Comparison of ENCODE assay signal across 8 mouse cellular contexts in genomic region chr19:10841721-10842626, GRCm38 (mm10). TPM values are rescaled to one million over a fixed set of nuclear protein-coding genes. Genes with fewer than 3 reads are reported as not detected.
DNase-seq lines count a peak whose midpoint lies in the region; ATAC-seq lines count a peak whose summit lies in the region.

No protein-coding gene starts in this region.

- H3K9me3 ChIP-seq in liver, embryonic 11.5 days (ENCODE audit: control insufficient read depth, low read length), result no peaks in the 10 kb centered on the region

- peak overlapping the region; percentile 5 for H3K4me2 ChIP-seq in liver, embryonic 11.5 days

- ATAC-seq in liver, embryonic 11.5 days (replicated peaks; ENCODE audit: low FRiP score), result no peak

- peaks cover 5% of the 10 kb centered on the region; the same call in 1 of the 2 replicates for H3K4me1 ChIP-seq in liver, embryonic 11.5 days (replicated peaks; ENCODE audit: control insufficient read depth, insufficient read depth, low read length)

- peaks cover 13% of the 10 kb centered on the region for H3K27me3 ChIP-seq in liver, embryonic 11.5 days (replicated peaks; ENCODE audit: control insufficient read depth, insufficient read depth, low read length)

- peak; percentile 52 for DNase-seq in layer of hippocampus, adult 11-12 months (ENCODE audit: low spot score)
- no peak for DNase-seq in layer of hippocampus, postnatal 25 days (ENCODE audit: extremely low spot score in 1 of 2, low spot score in 1 of 2)
- DNase-seq in heart, adult 9 months (ENCODE audit: low spot score in 2 of 2), result peak; percentile 67 to 83
- DNase-seq in liver, embryonic 11.5 days (ENCODE audit: low spot score), result no peak
- DNase-seq in retina, embryonic 14.5 days (ENCODE audit: low spot score), result peak; percentile 62
- no peak for DNase-seq in frontal cortex, postnatal 10 days (ENCODE audit: low spot score in 2 of 2)
- no peak for DNase-seq in right cerebral cortex, postnatal 14 days
- DNase-seq in layer of hippocampus, postnatal 10 days (ENCODE audit: low spot score in 2 of 2), result no peak

- H3K4me3 ChIP-seq in liver, embryonic 11.5 days (ENCODE audit: low read depth, low read length), result no peak overlapping the region

- H3K36me3 ChIP-seq in liver, embryonic 11.5 days (ENCODE audit: control insufficient read depth, insufficient read depth, low read length), result no peaks in the 10 kb centered on the region

- 29% methylated on average over 16 of the region's 16 CpGs for WGBS in liver, embryonic 11.5 days

- H3K27ac ChIP-seq in liver, embryonic 11.5 days (ENCODE audit: low read depth, low read length), result no peak overlapping the region

- H3K9ac ChIP-seq in liver, embryonic 11.5 days (ENCODE audit: low read depth, low read length), result no peak overlapping the region

RNA-seq across cellular contexts. Expression of gene Slc15a3, which starts 2.4 kb away (rescaled TPM):
- total RNA-seq in layer of hippocampus, postnatal 25 days (2021), result 1 to 10 TPM; 1.1 to 1.9 TPM
- polyA plus RNA-seq in liver, embryonic 11.5 days (2014; fragmentation: Nextera tagmentation; extraction: Ambion mirVana), result 1.1 and 1.2 TPM in 2 replicates
- 1 to 10 TPM; 1.1 to 1.5 TPM for total RNA-seq in layer of hippocampus, postnatal 10 days (2021)

RNA-seq across cellular contexts. Expression of gene Cd6, which starts 12.1 kb away (rescaled TPM):
- total RNA-seq in layer of hippocampus, postnatal 25 days (2021), result under 1 TPM; 0.25 to 0.49 TPM
- not detected in 2 replicates for polyA plus RNA-seq in liver, embryonic 11.5 days (2014; fragmentation: Nextera tagmentation; extraction: Ambion mirVana)
- not detected for total RNA-seq in layer of hippocampus, postnatal 10 days (2021)

RNA-seq across cellular contexts. Expression of gene Tmem132a, which starts 27.8 kb away (rescaled TPM):
- total RNA-seq in layer of hippocampus, postnatal 25 days (2021), result 100 to 1,000 TPM; 198 to 220 TPM
- 27.2 and 27.7 TPM in 2 replicates for polyA plus RNA-seq in liver, embryonic 11.5 days (2014; fragmentation: Nextera tagmentation; extraction: Ambion mirVana)
- 100 to 1,000 TPM; 250 to 259 TPM for total RNA-seq in layer of hippocampus, postnatal 10 days (2021)

RNA-seq across cellular contexts. Expression of gene Tmem109, which starts 39.8 kb away (rescaled TPM):
- total RNA-seq in layer of hippocampus, postnatal 25 days (2021), result 10 to 100 TPM; 47.6 to 59.2 TPM
- polyA plus RNA-seq in liver, embryonic 11.5 days (2014; fragmentation: Nextera tagmentation; extraction: Ambion mirVana), result 42.7 and 45.4 TPM in 2 replicates
- total RNA-seq in layer of hippocampus, postnatal 10 days (2021), result 10 to 100 TPM; 36.4 to 37.3 TPM

RNA-seq across cellular contexts. Expression of gene Prpf19, which starts 53.1 kb away (rescaled TPM):
- total RNA-seq in layer of hippocampus, postnatal 25 days (2021), result 100 to 1,000 TPM; 189 to 212 TPM
- 45.7 and 46.8 TPM in 2 replicates for polyA plus RNA-seq in liver, embryonic 11.5 days (2014; fragmentation: Nextera tagmentation; extraction: Ambion mirVana)
- 100 to 1,000 TPM; 191 to 208 TPM for total RNA-seq in layer of hippocampus, postnatal 10 days (2021)

Comparison
In these comparisons a context has a peak if more than half of its experiments do, and no peak if none do; other contexts are left out.
1. DNase-seq: peak in layer of hippocampus, adult 11-12 months (single experiment), heart, adult 9 months (2 of 2) and retina, embryonic 14.5 days (single experiment); none in layer of hippocampus, postnatal 25 days (0 of 2), liver, embryonic 11.5 days (single experiment), frontal cortex, postnatal 10 days (0 of 2), right cerebral cortex, postnatal 14 days (single experiment) and layer of hippocampus, postnatal 10 days (0 of 2).